Mouse (Mus musculus): ENCODE measurements at regions not wholly inside any gene's neighbourhood (a gene's known extent, or its start where the extent isn't known, plus 50 kb on each side); places are given as distances from the start of the nearest gene placed in this dataset.

DNA sequence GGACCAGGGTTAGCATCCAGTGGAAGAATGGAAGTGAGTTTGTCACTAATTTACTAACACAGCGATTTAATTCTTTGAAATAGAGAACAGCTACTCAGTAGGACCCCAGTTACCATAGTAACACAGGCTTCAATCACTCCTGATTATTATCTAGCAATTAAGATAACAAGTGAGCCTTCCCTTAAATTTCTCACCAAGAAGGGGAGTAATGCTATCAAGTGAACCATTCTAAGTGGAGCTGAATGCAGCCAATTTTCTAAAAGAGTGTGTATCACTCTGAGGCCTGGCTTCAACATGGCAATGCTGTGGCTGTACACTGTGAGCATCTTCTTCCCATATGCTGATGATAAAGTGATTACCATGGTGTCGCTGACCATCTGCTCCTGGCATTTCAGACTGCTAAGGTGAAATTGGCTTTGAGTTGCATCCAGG lies 211.0 kb upstream of the Gm11042 start:
- TF ChIP-seq CTCF (IDR thresholded peaks at IDR 0.05; ENCODE audit: borderline replicate concordance, insufficient read depth, low read depth, low read length) (no peak), POLR2A (IDR thresholded peaks at IDR 0.05; ENCODE audit: borderline replicate concordance, insufficient read depth, low read length) (no peak)
